Mouse (Mus musculus) hindbrain, embryonic 10.5 days (tissue): Measurements from ENCODE around the gene Hist1h2bh. TPM values are rescaled to one million over a fixed set of nuclear protein-coding genes. Genes with fewer than 3 reads are reported as not detected.

Experiments used
- DNase-seq: peaks from one replicate; pipeline ENCODE4 v3.0.0-alpha.2; 2017; ENCODE audit warnings: low spot score
- H3K27ac ChIP-seq: fragments of 300-500 bp; sonication (generic); 2 replicates; pipeline ENCODE4 v1.5.1; 2016; ENCODE audit warnings: mild to moderate bottlenecking, moderate library complexity
- H3K27me3 ChIP-seq: fragments of 300-500 bp; sonication (generic); 2 replicates; pipeline ENCODE4 v1.6.1; 2016; ENCODE audit warnings: mild to moderate bottlenecking; ENCODE audit not compliant: poor library complexity, insufficient read depth, severe bottlenecking
- H3K36me3 ChIP-seq: fragments of 300-500 bp; sonication (generic); 2 replicates; pipeline ENCODE4 v1.6.1; 2016; ENCODE audit warnings: mild to moderate bottlenecking, moderate library complexity
- H3K4me1 ChIP-seq: fragments of 300-500 bp; sonication (generic); replicated peaks from 2 replicates; pipeline ENCODE4 v1.6.1; 2016; ENCODE audit warnings: mild to moderate bottlenecking
- H3K4me3 ChIP-seq: fragments of 300-500 bp; sonication (generic); 2 replicates; pipeline ENCODE4 v1.5.1; 2016; ENCODE audit warnings: mild to moderate bottlenecking, moderate library complexity
- H3K9me3 ChIP-seq: fragments of 300-500 bp; sonication (generic); 2 replicates; pipeline ENCODE4 v1.6.1; 2016; ENCODE audit warnings: mild to moderate bottlenecking, moderate library complexity
- WGBS: fragments of 180-500 bp; shearing (Covaris S2); methylation state at CpG from one replicate; pipeline ENCODE4 v1.1.7; 2016; 5-methylcytosine and 5-hydroxymethylcytosine counted together
- polyA plus RNA-seq: library from polyadenylated mRNA; unstranded; fragments of >200 nt; fragmentation: Nextera tagmentation; extraction: Ambion mirVana; gene quantifications from 2 replicates; pipeline ENCODE4 v1.2.1, GENCODE M21; 2016

Gene Hist1h2bh
- polyA plus RNA-seq, 1 experiment from 2014 or later, result 0.51 TPM

DNA sequence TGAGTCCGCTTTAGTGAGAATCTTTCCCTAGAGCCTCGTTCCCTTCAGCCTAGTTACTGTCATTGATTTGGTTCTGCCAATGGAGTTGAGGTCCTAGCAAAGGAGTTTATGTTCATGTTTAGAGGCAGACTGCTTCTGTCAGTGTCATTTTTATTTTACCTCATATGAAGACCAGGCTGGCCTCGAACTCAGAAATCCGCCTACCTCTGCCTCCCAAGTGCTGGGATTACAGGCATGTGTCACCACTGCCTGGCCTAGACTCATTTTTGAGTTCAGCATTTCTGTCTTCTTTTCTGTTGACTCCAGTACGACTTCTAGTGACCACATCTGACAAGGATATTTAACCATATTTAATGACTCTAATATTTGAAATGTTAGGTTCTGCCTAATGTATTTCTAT lies 27.9 kb downstream of the Hist1h2bh start:
- no peaks in the 10 kb centered on the region for H3K27me3 ChIP-seq
- peaks cover 7% of the 10 kb centered on the region; the same call in 1 of the 2 replicates for H3K4me1 ChIP-seq
- no peak for DNase-seq
- H3K9me3 ChIP-seq, result no peaks in the 10 kb centered on the region
- WGBS, result 78% methylated on average over 5 of the region's 5 CpGs
- no peaks in the 10 kb centered on the region for H3K36me3 ChIP-seq
- H3K27ac ChIP-seq, result no peak overlapping the region
- H3K4me3 ChIP-seq, result no peak overlapping the region

DNA sequence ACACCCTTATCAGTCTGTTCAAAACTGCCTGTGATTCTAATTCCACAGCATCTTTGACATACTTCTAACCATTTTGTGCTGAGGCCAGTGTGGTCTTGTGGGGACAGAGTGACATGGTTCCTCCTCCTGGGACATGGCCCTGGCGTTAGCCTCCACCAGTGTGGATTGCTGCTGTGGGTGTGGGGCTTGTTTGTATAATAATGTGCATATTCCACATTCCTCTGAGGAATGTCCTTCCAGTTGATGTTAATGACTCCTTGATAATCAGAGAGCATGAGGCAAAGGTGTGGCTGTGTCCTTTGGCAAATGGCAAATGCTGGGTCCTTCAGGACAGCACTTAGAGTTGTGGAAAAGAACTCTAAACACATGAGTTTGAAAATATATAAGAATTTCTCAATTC lies 29.7 kb downstream of the Hist1h2bh start:
- Histone ChIP-seq H3K36me3 (no peaks in the 10 kb centered on the region), H3K4me1 (peaks cover 11% of the 10 kb centered on the region; the same call in 1 of the 2 replicates), H3K4me3 (no peak overlapping the region), H3K9me3 (no peaks in the 10 kb centered on the region), H3K27me3 (no peaks in the 10 kb centered on the region), H3K27ac (no peak overlapping the region)
- 85% methylated on average over 1 of the region's 1 CpGs for WGBS
- no peak for DNase-seq

DNA sequence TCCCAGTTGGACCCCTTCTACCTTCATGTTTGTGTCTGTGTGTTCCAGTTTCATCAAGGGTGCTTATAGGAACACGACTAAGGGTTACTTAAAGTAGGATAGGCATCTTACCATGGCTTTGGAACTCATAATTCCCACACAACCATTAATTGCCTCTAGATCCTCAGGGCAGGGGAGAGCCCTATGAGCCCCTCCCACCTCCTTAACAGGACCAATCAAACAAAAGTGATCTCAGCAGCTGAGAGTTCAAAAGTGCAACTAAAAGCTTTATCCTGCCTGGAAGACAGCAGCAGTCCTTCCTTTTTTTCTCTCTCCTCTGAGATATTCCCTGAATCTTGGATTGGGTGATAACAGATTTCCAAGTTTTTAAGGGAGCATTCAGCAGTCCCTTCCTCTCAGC lies 33.1 kb downstream of the Hist1h2bh start:
- peaks cover 21% of the 10 kb centered on the region for H3K4me1 ChIP-seq
- no peak overlapping the region for H3K27ac ChIP-seq
- H3K9me3 ChIP-seq, result no peaks in the 10 kb centered on the region
- H3K27me3 ChIP-seq, result no peaks in the 10 kb centered on the region
- no peak overlapping the region for H3K4me3 ChIP-seq
- no peaks in the 10 kb centered on the region for H3K36me3 ChIP-seq
- no peak for DNase-seq
- 54% methylated on average over 1 of the region's 1 CpGs for WGBS

DNA sequence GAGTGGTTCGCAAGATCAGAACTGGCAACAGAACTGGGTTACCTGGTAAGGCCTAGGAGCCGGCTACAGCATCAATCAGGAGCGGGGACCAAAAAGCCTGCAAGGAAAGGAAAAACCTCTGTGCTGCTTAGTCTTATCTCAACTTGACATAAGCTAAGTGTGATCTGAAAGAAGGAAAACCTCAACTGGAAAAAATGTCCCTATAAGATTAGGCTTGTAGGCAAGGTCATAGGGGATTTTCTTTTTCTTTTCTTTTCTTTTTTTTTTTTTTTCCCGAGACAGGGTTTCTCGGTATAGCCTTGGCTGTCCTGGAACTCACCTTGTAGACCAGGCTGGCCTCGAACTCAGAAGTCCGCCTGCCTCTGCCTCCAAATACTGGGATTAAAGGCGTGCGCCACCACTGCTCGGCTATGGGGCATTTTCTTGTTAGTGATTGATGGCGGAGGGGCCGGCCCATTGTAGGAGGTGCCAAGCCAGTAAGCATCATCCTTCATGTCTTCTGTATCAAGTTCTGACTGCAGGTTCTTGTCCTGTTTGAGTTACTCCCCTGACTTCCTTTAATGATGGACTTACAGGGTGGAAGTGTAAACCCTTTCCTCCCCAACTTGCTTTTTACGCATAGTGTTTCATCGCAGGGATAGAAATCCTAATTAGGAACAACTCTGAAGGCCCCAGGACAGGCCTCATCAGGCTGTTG lies 36.2 kb downstream of the Hist1h2bh start:
- WGBS, result 8% methylated on average over 14 of the region's 14 CpGs
- Histone ChIP-seq H3K9me3 (no peaks in the 10 kb centered on the region), H3K27ac (no peak overlapping the region), H3K4me1 (peaks cover 40% of the 10 kb centered on the region), H3K27me3 (no peaks in the 10 kb centered on the region), H3K36me3 (no peaks in the 10 kb centered on the region), H3K4me3 (peak overlapping the region; percentile 55)
- DNase-seq, result peak; percentile 66

DNA sequence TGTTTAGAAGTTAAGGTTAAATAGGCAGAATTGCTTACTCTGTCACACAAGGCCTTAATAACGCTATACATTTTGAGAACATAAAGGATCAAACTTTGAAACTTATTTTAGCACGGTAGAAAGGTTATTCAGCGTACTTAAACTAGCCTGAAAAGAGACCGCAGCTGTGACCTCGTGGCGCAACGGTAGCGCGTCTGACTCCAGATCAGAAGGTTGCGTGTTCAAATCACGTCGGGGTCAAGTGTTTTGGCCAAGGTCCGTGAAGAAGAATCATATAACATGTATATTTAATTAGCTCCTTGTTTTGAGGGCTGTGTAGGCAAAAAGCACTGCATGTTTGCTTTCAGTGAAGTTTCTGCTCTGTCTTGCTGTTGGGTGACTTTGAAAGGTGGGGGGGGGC lies 36.8 kb downstream of the Hist1h2bh start:
- H3K36me3 ChIP-seq, result no peaks in the 10 kb centered on the region
- H3K27ac ChIP-seq, result no peak overlapping the region
- peaks cover 46% of the 10 kb centered on the region for H3K4me1 ChIP-seq
- DNase-seq, result peak; percentile 71
- H3K9me3 ChIP-seq, result no peaks in the 10 kb centered on the region
- WGBS, result 2% methylated on average over 13 of the region's 13 CpGs
- H3K4me3 ChIP-seq, result peak overlapping the region; percentile 55
- H3K27me3 ChIP-seq, result no peaks in the 10 kb centered on the region

DNA sequence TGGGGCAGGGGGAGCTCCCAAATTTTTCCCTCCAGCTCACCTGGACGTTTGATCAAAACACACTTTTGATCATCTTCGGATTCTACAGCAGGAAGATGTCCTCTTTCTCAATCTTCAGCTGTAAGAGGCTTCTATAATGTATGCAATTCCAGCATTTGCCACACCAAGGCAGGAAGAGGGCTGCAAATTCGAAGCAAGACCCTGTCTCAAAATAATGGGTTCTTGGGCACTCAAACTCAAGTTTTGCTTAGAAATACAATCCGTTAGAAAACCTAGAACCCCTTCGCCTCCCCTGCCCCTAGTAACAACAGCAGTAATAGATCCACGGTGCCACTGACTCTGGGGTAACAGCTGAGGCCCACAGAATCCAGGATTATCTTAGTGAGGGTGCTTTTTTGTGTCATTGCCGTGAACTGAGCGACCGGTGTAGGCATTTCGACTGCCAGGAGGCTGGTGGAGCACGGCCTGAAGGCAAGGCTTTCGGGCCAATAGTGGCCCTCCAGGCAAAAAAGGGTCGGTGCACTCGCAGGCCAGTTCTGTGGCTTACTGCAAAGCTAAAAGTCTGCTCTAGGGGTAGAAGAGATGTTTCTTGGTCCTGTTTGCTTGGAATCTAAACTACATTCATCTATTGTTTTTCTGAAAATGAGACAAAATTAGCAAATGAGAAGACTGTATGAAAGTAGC lies 37.4 kb downstream of the Hist1h2bh start:
- H3K9me3 ChIP-seq, result no peaks in the 10 kb centered on the region
- DNase-seq, result peak; percentile 56
- peak overlapping the region; percentile 71 for H3K27ac ChIP-seq
- peaks cover 46% of the 10 kb centered on the region for H3K4me1 ChIP-seq
- no peaks in the 10 kb centered on the region for H3K36me3 ChIP-seq
- H3K4me3 ChIP-seq, result peak overlapping the region; percentile 55
- no peaks in the 10 kb centered on the region for H3K27me3 ChIP-seq
- WGBS, result 4% methylated on average over 14 of the region's 14 CpGs

DNA sequence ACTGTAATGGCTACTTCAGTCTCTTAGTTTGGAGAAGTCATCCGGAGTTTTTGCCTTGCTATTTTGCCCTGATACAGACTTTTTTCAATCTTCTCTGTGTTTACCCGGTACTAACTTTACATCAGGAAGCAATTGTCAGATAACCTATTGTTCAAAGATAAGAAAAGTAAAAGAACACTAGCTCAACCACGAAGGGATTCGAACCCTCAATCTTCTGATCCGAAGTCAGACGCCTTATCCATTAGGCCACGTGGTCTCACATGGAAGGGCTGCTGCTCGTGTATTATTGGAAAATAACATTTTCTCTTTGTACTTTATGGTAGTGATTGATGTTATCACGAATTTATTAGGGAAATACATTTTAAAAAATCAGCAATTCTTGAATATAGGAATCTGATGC lies 39.4 kb downstream of the Hist1h2bh start:
- no peaks in the 10 kb centered on the region for H3K27me3 ChIP-seq
- H3K9me3 ChIP-seq, result no peaks in the 10 kb centered on the region
- peaks cover 46% of the 10 kb centered on the region for H3K4me1 ChIP-seq
- peak; percentile 61 for DNase-seq
- peak overlapping the region; percentile 32 for H3K4me3 ChIP-seq
- under 1% methylated on average over 9 of the region's 9 CpGs for WGBS
- no peaks in the 10 kb centered on the region for H3K36me3 ChIP-seq
- no peak overlapping the region for H3K27ac ChIP-seq

DNA sequence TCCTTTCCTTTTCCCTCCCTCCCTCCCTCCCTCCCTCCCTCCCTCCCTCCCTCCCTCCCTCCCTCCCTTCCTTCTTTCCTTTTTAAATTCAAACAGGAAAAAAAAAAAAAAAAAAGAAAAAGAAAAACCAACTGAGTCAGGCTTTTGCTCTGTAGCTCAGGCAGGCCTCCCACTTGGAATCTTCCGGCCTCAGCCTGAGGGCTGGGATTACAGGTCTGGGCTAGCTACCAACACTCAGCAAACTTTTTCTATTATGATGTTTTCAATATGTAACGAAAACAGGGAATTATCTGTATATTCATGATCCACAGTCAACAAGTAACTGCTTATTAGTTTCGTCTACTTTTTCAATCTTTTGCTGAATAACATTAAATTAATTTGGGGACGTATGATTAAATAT lies 40.3 kb downstream of the Hist1h2bh start:
- 31% methylated on average over 4 of the region's 4 CpGs for WGBS
- no peak for DNase-seq
- Histone ChIP-seq H3K27me3 (no peaks in the 10 kb centered on the region), H3K27ac (no peak overlapping the region), H3K9me3 (no peaks in the 10 kb centered on the region), H3K36me3 (no peaks in the 10 kb centered on the region), H3K4me3 (no peak overlapping the region), H3K4me1 (peaks cover 54% of the 10 kb centered on the region)

DNA sequence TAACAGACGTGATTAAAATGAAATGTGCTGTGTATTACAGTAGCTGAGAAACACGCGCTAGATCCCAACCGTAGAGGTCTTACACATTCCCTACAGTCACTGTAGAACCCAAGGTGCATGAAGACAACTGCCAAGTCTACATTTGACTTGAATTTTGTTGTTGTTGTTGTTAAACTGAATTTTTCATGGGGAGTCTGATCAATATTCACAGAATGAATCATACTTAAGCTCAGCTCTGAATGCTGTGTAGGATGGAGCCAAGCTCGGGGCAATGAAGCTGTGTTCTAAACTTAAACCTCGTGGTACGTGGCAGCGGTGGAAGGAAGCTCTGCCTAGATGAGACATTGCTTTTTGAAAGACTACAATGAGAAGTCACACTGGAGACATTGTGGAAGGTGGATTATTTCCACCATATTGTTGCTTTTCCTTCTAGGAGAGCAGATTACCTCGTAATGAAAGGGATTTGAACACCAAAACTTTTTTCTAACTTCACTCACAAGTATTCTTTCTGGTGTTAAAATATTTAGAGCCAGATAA lies 41.1 kb downstream of the Hist1h2bh start:
- no peaks in the 10 kb centered on the region for H3K36me3 ChIP-seq
- H3K27me3 ChIP-seq, result no peaks in the 10 kb centered on the region
- DNase-seq, result no peak
- H3K9me3 ChIP-seq, result no peaks in the 10 kb centered on the region
- peak overlapping the region; percentile 47 for H3K4me3 ChIP-seq
- WGBS, result 28% methylated on average over 9 of the region's 9 CpGs
- H3K4me1 ChIP-seq, result peaks cover 57% of the 10 kb centered on the region
- H3K27ac ChIP-seq, result no peak overlapping the region

DNA sequence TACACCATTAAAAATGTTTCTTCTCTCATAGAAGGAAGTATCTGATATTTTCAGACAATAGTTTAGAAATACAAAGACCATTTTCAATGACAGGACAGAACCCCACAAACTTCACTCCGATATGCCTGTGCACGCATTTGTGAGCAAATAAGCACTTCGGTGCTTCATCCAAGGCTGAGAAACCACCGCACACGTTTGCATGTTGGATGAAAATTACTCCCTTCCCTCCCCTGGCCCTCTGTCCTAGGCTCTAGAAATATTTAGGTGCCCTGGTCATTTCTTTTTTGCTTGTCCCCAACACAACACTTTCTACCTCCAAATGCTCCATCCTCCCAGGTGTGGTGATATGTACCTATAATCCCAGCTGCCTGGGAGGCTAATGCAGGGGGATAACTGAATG lies 41.7 kb downstream of the Hist1h2bh start:
- 26% methylated on average over 5 of the region's 5 CpGs for WGBS
- Histone ChIP-seq H3K27me3 (no peaks in the 10 kb centered on the region), H3K9me3 (no peaks in the 10 kb centered on the region), H3K4me3 (peak overlapping the region; percentile 47), H3K27ac (no peak overlapping the region), H3K4me1 (peaks cover 55% of the 10 kb centered on the region), H3K36me3 (no peaks in the 10 kb centered on the region)
- DNase-seq, result no peak

DNA sequence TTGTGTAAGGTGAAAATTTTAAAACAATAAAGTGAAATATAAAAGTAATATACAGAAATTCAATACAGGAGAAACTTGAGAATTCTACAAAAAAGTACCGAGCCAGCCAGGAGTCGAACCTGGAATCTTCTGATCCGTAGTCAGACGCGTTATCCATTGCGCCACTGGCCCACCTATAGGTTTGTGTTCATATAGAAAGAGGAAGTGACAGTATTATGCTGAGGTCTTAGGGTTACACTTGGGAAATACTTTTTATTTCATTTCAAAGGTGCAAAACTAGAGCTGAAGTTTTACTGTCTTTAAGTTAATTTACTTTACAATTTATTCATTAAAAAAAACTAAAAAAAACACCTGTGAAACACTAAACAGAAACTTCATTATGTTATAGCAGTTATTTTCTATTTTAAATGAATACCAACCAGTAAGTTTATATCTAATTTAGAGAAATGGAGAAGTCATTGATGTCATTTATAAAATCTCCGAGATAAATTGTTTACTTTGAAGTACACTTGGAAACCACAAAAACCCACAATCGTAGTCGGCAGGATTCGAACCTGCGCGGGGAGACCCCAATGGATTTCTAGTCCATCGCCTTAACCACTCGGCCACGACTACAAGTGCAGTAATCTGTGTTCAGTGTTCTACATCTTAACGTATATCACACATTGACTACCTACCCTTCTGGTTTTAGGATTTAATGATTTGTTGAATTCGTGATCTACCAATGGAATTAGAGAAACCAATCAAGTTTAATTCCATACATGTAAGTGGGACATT lies 42.6 kb downstream of the Hist1h2bh start:
- Histone ChIP-seq H3K36me3 (no peaks in the 10 kb centered on the region), H3K4me1 (peaks cover 50% of the 10 kb centered on the region)

DNA sequence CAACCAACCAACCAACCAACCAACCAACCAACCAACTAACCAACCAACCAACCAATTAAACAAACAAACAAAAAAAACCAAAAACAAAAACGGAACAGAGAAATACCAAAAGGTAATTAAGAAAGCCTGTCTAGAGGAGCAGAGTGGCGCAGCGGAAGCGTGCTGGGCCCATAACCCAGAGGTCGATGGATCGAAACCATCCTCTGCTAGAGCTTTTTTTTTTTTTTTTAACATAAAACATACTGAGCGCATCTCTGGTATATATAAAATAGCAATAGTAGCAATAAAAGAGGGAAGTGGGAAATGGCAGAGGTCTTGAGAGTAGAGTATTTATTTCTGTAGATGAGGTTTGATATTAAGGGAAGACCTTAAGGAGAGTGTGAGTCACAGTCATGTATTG lies 43.2 kb downstream of the Hist1h2bh start:
- Histone ChIP-seq H3K9me3 (no peaks in the 10 kb centered on the region), H3K27ac (no peak overlapping the region), H3K4me1 (peaks cover 43% of the 10 kb centered on the region), H3K27me3 (no peaks in the 10 kb centered on the region), H3K4me3 (peak overlapping the region; percentile 48; the same call in 1 of the 2 replicates), H3K36me3 (no peaks in the 10 kb centered on the region)
- no peak for DNase-seq
- WGBS, result 2% methylated on average over 7 of the region's 7 CpGs

More for the DNA sequence above, 42.6 kb downstream of the Hist1h2bh start:
- no peaks in the 10 kb centered on the region for H3K9me3 ChIP-seq
- peak overlapping the region; percentile 47 for H3K4me3 ChIP-seq
- H3K27ac ChIP-seq, result no peak overlapping the region
- DNase-seq, result peak; percentile 86
- under 1% methylated on average over 17 of the region's 17 CpGs for WGBS
- H3K27me3 ChIP-seq, result no peaks in the 10 kb centered on the region
